Mouse (Mus musculus) adrenal gland, adult (tissue): ENCODE results near the gene Ifnk.
A peak's percentile ranks its signal among the peaks of the same experiment; 100 is the strongest.

Experiments used
- DNase-seq, 2 experiments: peaks; one replicate each; pipeline ENCODE4 v3.0.0; 2022 to 2023; ENCODE audit warnings: low spot score in 1 of 2; ENCODE audit not compliant: inconsistent age in 2 of 2

The Ifnk gene

GRCm38 (mm10) chr4:35136996-35137395 is 14.9 kb upstream of the Ifnk start:
- no peak for DNase-seq

- no peak for DNase-seq
Measured at GRCm38 (mm10) chr4:35138077-35138476, 13.8 kb upstream of the Ifnk start.

- DNase-seq: no peak
Measured at GRCm38 (mm10) chr4:35140317-35140716, 11.5 kb upstream of the Ifnk start.

GRCm38 (mm10) chr4:35143472-35144102 is 8.3 kb upstream of the Ifnk start:
- DNase-seq: peak; percentile 38 to 74

- peak; percentile 25 to 61 for DNase-seq
Measured at GRCm38 (mm10) chr4:35145726-35146125, 6.1 kb upstream of the Ifnk start.

- DNase-seq: peak; percentile 49 to 85
Measured at GRCm38 (mm10) chr4:35146597-35146996, 5.3 kb upstream of the Ifnk start.

- DNase-seq: peak in 1 of 2 experiments; percentile 23
Measured at GRCm38 (mm10) chr4:35148326-35148725, 3.5 kb upstream of the Ifnk start.

- DNase-seq: no peak
Measured at GRCm38 (mm10) chr4:35150706-35151105, 1.1 kb upstream of the Ifnk start.

GRCm38 (mm10) chr4:35154051-35154450 is 2.2 kb downstream of the Ifnk start:
- DNase-seq: no peak

GRCm38 (mm10) chr4:35155132-35155922 is 3.5 kb downstream of the Ifnk start:
- DNase-seq: peak; percentile 76 to 90

GRCm38 (mm10) chr4:35156149-35156611 is 4.3 kb downstream of the Ifnk start:
- DNase-seq: peak; percentile 81 to 95

- peak; percentile 90 to 97 for DNase-seq
Measured at GRCm38 (mm10) chr4:35156751-35157611, 5.1 kb downstream of the Ifnk start, which contains the start of gene Mob3b. Mob3b (minus strand) TSS chr4:35157484.

GRCm38 (mm10) chr4:35157815-35158214 is 6.0 kb downstream of the Ifnk start:
- peak in 1 of 2 experiments; percentile 21 for DNase-seq

- no peak for DNase-seq
Measured at GRCm38 (mm10) chr4:35165275-35165674, 13.4 kb downstream of the Ifnk start.

GRCm38 (mm10) chr4:35165947-35166346 is 14.1 kb downstream of the Ifnk start:
- DNase-seq: no peak

- no peak for DNase-seq
Measured at GRCm38 (mm10) chr4:35167855-35168254, 16.0 kb downstream of the Ifnk start.

- no peak for DNase-seq
Measured at GRCm38 (mm10) chr4:35169571-35170125, 17.8 kb downstream of the Ifnk start.

GRCm38 (mm10) chr4:35172471-35172870 is 20.6 kb downstream of the Ifnk start:
- DNase-seq: no peak

- no peak for DNase-seq
Measured at GRCm38 (mm10) chr4:35173551-35173950, 21.7 kb downstream of the Ifnk start.

- no peak for DNase-seq
Measured at GRCm38 (mm10) chr4:35175566-35175965, 23.7 kb downstream of the Ifnk start.
